Mouse (Mus musculus): ENCODE data around the gene Cd164l2. TPM values are rescaled to one million over a fixed set of nuclear protein-coding genes. Genes with fewer than 3 reads are reported as not detected.

Cd164l2 gene
- polyA plus RNA-seq, 2 experiments, result 0.06 TPM; not detected in 1

DNA sequence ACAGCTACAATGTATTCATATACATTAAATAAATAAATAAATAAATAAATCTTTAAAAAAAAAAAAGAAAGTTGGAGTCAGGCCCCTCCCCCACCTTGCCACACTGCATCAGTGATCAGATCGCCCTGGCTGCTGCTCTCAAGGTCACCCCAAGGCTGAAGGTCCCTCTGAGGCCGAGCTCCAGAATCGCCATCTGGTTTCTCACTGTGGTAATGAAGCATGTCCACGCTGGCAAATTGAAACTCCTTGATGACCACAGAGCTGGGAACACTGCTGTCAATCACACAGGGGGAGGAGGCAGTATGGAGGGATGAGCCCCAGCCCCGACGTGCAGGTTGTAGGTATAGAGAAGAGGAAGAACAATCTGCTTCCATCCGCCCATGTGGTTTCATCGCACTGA, 15.7 kb downstream of the Cd164l2 start:
- ATAC-seq (ENCODE audit: insufficient read depth), result no peak
- Histone ChIP-seq H3K9me3 (ENCODE audit: control insufficient read depth, low read length) (no peaks in the 10 kb centered on the region), H3K9ac (replicated peaks) (no peak overlapping the region), H3K4me2 (ENCODE audit: low read depth) (no peak overlapping the region), H3K27me3 (ENCODE audit: control insufficient read depth, insufficient read depth, low read length) (no peaks in the 10 kb centered on the region), H3K4me3 (ENCODE audit: insufficient read depth in 1 of 2, low read depth in 2 of 2, low read length in 2 of 2) (no peak overlapping the region), H3K4me1 (replicated peaks; ENCODE audit: control insufficient read depth in 2 of 2, insufficient read depth in 2 of 2, low read length in 1 of 2) (no peaks in the 10 kb centered on the region), H3K36me3 (replicated peaks; ENCODE audit: control insufficient read depth, insufficient read depth, low read depth) (no peaks in the 10 kb centered on the region), H3K27ac (no peak overlapping the region)
- 46% methylated on average over 8 of the region's 8 CpGs for WGBS (ENCODE audit: insufficient replicate concordance)
- no peak for DNase-seq (ENCODE audit: low read depth in 3 of 3, low spot score in 3 of 3)
- TF ChIP-seq CTCF (IDR thresholded peaks at IDR 0.05; ENCODE audit: low read depth), result no peak
- TF ChIP-seq EP300 (IDR thresholded peaks at IDR 0.05; ENCODE audit: low read depth), result no peak

GRCm38 (mm10) chr4:133229582-133229981, 17.7 kb downstream of the Cd164l2 start:
- Histone ChIP-seq H3K36me3 (replicated peaks; ENCODE audit: control insufficient read depth, insufficient read depth, low read depth) (no peaks in the 10 kb centered on the region), H3K27me3 (ENCODE audit: control insufficient read depth, insufficient read depth, low read length) (no peaks in the 10 kb centered on the region), H3K9ac (replicated peaks) (no peak overlapping the region), H3K4me3 (ENCODE audit: insufficient read depth in 1 of 2, low read depth in 2 of 2, low read length in 2 of 2) (no peak overlapping the region), H3K27ac (no peak overlapping the region), H3K4me2 (ENCODE audit: low read depth) (no peak overlapping the region), H3K4me1 (replicated peaks; ENCODE audit: control insufficient read depth in 2 of 2, insufficient read depth in 2 of 2, low read length in 1 of 2) (no peaks in the 10 kb centered on the region), H3K9me3 (ENCODE audit: control insufficient read depth, low read length) (no peaks in the 10 kb centered on the region)
- TF ChIP-seq CTCF (IDR thresholded peaks at IDR 0.05; ENCODE audit: low read depth) (no peak), EP300 (IDR thresholded peaks at IDR 0.05; ENCODE audit: low read depth) (no peak)
- no peak for ATAC-seq (ENCODE audit: insufficient read depth)
- DNase-seq (ENCODE audit: low read depth in 3 of 3, low spot score in 3 of 3), result no peak
- WGBS (ENCODE audit: insufficient replicate concordance), result 73% methylated on average over 8 of the region's 8 CpGs

GRCm38 (mm10) chr4:133233285-133233976, 21.5 kb downstream of the Cd164l2 start:
- Histone ChIP-seq H3K4me3 (ENCODE audit: insufficient read depth in 1 of 2, low read depth in 2 of 2, low read length in 2 of 2) (no peak overlapping the region), H3K4me2 (ENCODE audit: low read depth) (no peak overlapping the region), H3K27me3 (ENCODE audit: control insufficient read depth, insufficient read depth, low read length) (no peaks in the 10 kb centered on the region), H3K9ac (replicated peaks) (no peak overlapping the region), H3K36me3 (replicated peaks; ENCODE audit: control insufficient read depth, insufficient read depth, low read depth) (no peaks in the 10 kb centered on the region), H3K4me1 (replicated peaks; ENCODE audit: control insufficient read depth in 2 of 2, insufficient read depth in 2 of 2, low read length in 1 of 2) (peaks cover 0 to 3% of the 10 kb centered on the region in 2 experiments; a peak in 1 of 4 replicates), H3K9me3 (ENCODE audit: control insufficient read depth, low read length) (no peaks in the 10 kb centered on the region), H3K27ac (no peak overlapping the region)
- 34% methylated on average over 10 of the region's 10 CpGs for WGBS (ENCODE audit: insufficient replicate concordance)
- ATAC-seq (ENCODE audit: insufficient read depth), result no peak
- TF ChIP-seq CTCF (IDR thresholded peaks at IDR 0.05; ENCODE audit: low read depth) (peak; percentile 79), EP300 (IDR thresholded peaks at IDR 0.05; ENCODE audit: low read depth) (no peak)
- no peak for DNase-seq (ENCODE audit: low read depth in 3 of 3, low spot score in 3 of 3)

DNA sequence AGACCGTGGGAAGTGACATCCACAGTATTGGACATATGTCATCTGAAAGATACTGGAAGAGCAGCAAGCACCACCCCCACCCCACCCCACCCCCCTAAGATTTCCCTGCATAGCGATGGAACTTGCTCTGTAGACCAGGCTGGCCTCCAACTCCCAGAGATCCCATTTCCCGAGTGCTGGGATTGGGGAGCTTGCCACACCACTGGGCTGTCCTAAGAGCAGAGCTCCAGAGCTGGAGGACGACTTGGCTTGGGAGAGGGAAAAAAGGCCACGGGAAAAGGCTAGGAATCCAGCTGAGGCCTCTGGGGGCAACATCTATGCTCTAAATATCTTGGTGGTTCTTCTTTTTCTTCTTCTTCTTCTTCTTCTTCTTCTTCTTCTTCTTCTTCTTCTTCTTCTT, 22.8 kb downstream of the Cd164l2 start:
- WGBS (ENCODE audit: insufficient replicate concordance), result 35% methylated on average over 5 of the region's 5 CpGs

GRCm38 (mm10) chr4:133235415-133235814, 23.5 kb downstream of the Cd164l2 start:
- Histone ChIP-seq H3K4me2 (ENCODE audit: low read depth) (no peak overlapping the region), H3K4me1 (replicated peaks; ENCODE audit: control insufficient read depth in 2 of 2, insufficient read depth in 2 of 2, low read length in 1 of 2) (peaks cover 3 to 4% of the 10 kb centered on the region in 2 experiments; a peak in 3 of 4 replicates), H3K27ac (no peak overlapping the region), H3K9ac (replicated peaks) (no peak overlapping the region), H3K27me3 (ENCODE audit: control insufficient read depth, insufficient read depth, low read length) (no peaks in the 10 kb centered on the region), H3K9me3 (ENCODE audit: control insufficient read depth, low read length) (no peaks in the 10 kb centered on the region), H3K4me3 (ENCODE audit: insufficient read depth in 1 of 2, low read depth in 2 of 2, low read length in 2 of 2) (no peak overlapping the region), H3K36me3 (replicated peaks; ENCODE audit: control insufficient read depth, insufficient read depth, low read depth) (no peaks in the 10 kb centered on the region)
- ATAC-seq (ENCODE audit: insufficient read depth) (no peak), DNase-seq (ENCODE audit: low read depth in 3 of 3, low spot score in 3 of 3) (no peak)
- no peak for TF ChIP-seq EP300 (IDR thresholded peaks at IDR 0.05; ENCODE audit: low read depth)
- peak; percentile 33; the same call in 1 of the 2 replicates for TF ChIP-seq CTCF (IDR thresholded peaks at IDR 0.05; ENCODE audit: low read depth)
- WGBS (ENCODE audit: insufficient replicate concordance), result 75% methylated on average over 5 of the region's 5 CpGs

More for the DNA sequence above, 22.8 kb downstream of the Cd164l2 start:
- no peak overlapping the region for H3K27ac ChIP-seq
- DNase-seq (ENCODE audit: low read depth in 3 of 3, low spot score in 3 of 3) (no peak), ATAC-seq (ENCODE audit: insufficient read depth) (no peak)
- H3K27me3 ChIP-seq (ENCODE audit: control insufficient read depth, insufficient read depth, low read length), result no peaks in the 10 kb centered on the region
- no peak overlapping the region for H3K4me2 ChIP-seq (ENCODE audit: low read depth)
- no peaks in the 10 kb centered on the region for H3K36me3 ChIP-seq (replicated peaks; ENCODE audit: control insufficient read depth, insufficient read depth, low read depth)
- H3K9ac ChIP-seq (replicated peaks), result no peak overlapping the region
- H3K4me1 ChIP-seq (replicated peaks; ENCODE audit: control insufficient read depth in 2 of 2, insufficient read depth in 2 of 2, low read length in 1 of 2), result peaks cover 0 to 4% of the 10 kb centered on the region in 2 experiments; a peak in 1 of 4 replicates
- TF ChIP-seq EP300 (IDR thresholded peaks at IDR 0.05; ENCODE audit: low read depth) (no peak), CTCF (IDR thresholded peaks at IDR 0.05; ENCODE audit: low read depth) (no peak)
- no peak overlapping the region for H3K4me3 ChIP-seq (ENCODE audit: insufficient read depth in 1 of 2, low read depth in 2 of 2, low read length in 2 of 2)
- H3K9me3 ChIP-seq (ENCODE audit: control insufficient read depth, low read length), result no peaks in the 10 kb centered on the region

Data from liver, embryonic 14.5 days (tissue).